Mouse (Mus musculus) megakaryocyte, embryonic 14.5 days (primary cell): ENCODE measurements at regions not wholly inside any gene's neighbourhood (a gene's known extent, or its start where the extent isn't known, plus 50 kb on each side); places are given as distances from the start of the nearest gene placed in this dataset.

ENCODE experiments used
- FLI1 ChIP-seq: IDR thresholded peaks from 2 replicates; pipeline ENCODE4 v1.6.1; 2012; ENCODE audit warnings: low read length, inconsistent platforms, mixed read lengths
- GATA1 ChIP-seq: IDR thresholded peaks from 3 replicates; pipeline ENCODE4 v1.6.1; 2012; ENCODE audit warnings: mixed read lengths, low read length, inconsistent platforms, borderline replicate concordance

- TF ChIP-seq GATA1, result no peak
- no peak for TF ChIP-seq FLI1
These were observed 52.3 kb upstream of the Gm47985 start for GRCm38 (mm10) chr1:151130036-151130435.
